Mouse (Mus musculus) C2C12 (cell line): ENCODE results near the gene Epha3. TPM values are rescaled to one million over a fixed set of nuclear protein-coding genes. Genes with fewer than 3 reads are reported as not detected.

Experiments used
- H3K27me3 ChIP-seq: one replicate; pipeline ENCODE4 v1.6.1; 2011; ENCODE audit not compliant: control insufficient read depth, insufficient read depth, insufficient read length
- H3K36me3 ChIP-seq: one replicate; pipeline ENCODE4 v1.6.1; 2011; ENCODE audit not compliant: control insufficient read depth, insufficient read depth
- H3K4me3 ChIP-seq: one replicate; pipeline ENCODE4 v1.5.1; 2011; ENCODE audit warnings: mild to moderate bottlenecking, control low read depth; ENCODE audit not compliant: poor library complexity, insufficient read depth, severe bottlenecking
- H3K79me2 ChIP-seq: one replicate; pipeline ENCODE4 v1.6.1; 2011; ENCODE audit not compliant: control insufficient read depth, insufficient read depth
- H3K79me3 ChIP-seq: one replicate; pipeline ENCODE4 v1.6.1; 2011; ENCODE audit warnings: low read depth, control low read depth
- H3ac ChIP-seq: one replicate; pipeline ENCODE3; 2011; ENCODE audit warnings: low read depth; ENCODE audit not compliant: control insufficient read depth, insufficient read length
- CEBPB ChIP-seq: IDR thresholded peaks from one replicate; pipeline ENCODE4 v1.6.1; 2011; ENCODE audit warnings: low read depth, mild to moderate bottlenecking, control low read depth, moderate library complexity
- CTCF ChIP-seq: IDR thresholded peaks from one replicate; pipeline ENCODE4 v1.5.1; 2011; ENCODE audit not compliant: control insufficient read depth, insufficient read depth, insufficient read length
- FOSL1 ChIP-seq: IDR thresholded peaks from one replicate; pipeline ENCODE4 v1.8.0; 2011; ENCODE audit warnings: mild to moderate bottlenecking, low read length; ENCODE audit not compliant: poor library complexity, insufficient read depth, severe bottlenecking
- MAX ChIP-seq: IDR thresholded peaks from one replicate; pipeline ENCODE4 v1.6.1; 2011; ENCODE audit warnings: mild to moderate bottlenecking, control low read depth
- MYOD1 ChIP-seq: IDR thresholded peaks from one replicate; pipeline ENCODE4 v1.6.1; 2011; ENCODE audit warnings: low read depth; ENCODE audit not compliant: control insufficient read depth, insufficient read length
- MYOG ChIP-seq: IDR thresholded peaks from one replicate; pipeline ENCODE4 v1.6.1; 2011; ENCODE audit not compliant: control insufficient read depth, insufficient read length; ENCODE audit errors: extremely low read depth
- USF1 ChIP-seq: IDR thresholded peaks from one replicate; pipeline ENCODE4 v1.6.1; 2011; ENCODE audit warnings: low read depth, mild to moderate bottlenecking, control low read depth, moderate library complexity
- polyA plus RNA-seq: library from polyadenylated mRNA; unstranded; fragments of >200 nt; fragmentation: generic; extraction: Trizol; gene quantifications from one replicate; pipeline ENCODE4 v1.2.1, GENCODE M21; 2012; ENCODE audit warnings: missing spikeins

The Epha3 gene
- polyA plus RNA-seq, 1 experiment, result 0.26 TPM

DNA sequence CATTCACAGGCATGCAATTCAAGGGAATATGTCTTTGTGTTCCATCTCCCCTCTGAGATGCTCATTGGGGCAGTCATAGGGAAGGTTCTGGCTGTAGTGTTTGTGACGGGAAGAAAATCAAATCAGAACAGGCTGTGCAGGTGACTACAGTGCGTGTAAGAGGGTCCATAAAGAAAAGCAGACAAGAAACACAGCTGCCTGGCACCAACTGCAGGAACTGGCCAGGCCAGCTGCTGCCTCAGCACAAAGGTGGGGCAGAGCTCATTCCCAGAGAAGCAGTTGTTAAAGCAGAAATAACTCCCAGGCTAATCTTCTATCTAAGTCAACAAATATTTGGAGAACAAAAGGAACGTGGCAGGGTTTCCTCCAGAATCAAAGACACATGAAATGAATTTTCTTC lies 222.4 kb downstream of the Epha3 start:
- H3K36me3 ChIP-seq, result no peaks in the 10 kb centered on the region
- H3K79me2 ChIP-seq, result no peaks in the 10 kb centered on the region
- H3K27me3 ChIP-seq, result no peaks in the 10 kb centered on the region
- TF ChIP-seq MAX, result no peak
- TF ChIP-seq CTCF, result no peak
- TF ChIP-seq MYOD1, result no peak
- no peak for TF ChIP-seq MYOG
- no peak for TF ChIP-seq USF1
- no peak for TF ChIP-seq FOSL1
- TF ChIP-seq CEBPB, result no peak
- H3K79me3 ChIP-seq, result no peaks in the 10 kb centered on the region
- H3ac ChIP-seq, result no peak overlapping the region
- H3K4me3 ChIP-seq, result no peak overlapping the region

DNA sequence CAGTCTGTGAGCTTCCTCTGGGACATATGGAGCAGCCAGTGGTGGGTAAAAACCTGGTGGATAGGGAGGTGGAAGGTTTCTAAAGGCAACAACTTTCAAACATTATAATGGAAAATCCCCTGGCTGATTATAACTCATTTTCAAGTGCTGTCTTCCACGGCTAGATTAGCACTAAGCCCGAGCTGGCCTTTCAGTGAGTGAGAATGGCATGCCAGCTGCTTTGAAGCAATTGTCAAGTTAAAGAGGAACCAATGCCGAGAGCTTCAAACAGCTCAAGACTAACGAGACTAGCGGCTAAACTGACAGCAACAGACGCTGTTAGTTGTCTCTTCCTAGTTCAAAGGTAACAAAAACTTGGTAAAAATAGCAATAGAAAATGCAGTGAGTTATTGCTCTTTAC lies 225.3 kb downstream of the Epha3 start:
- H3K79me2 ChIP-seq, result no peaks in the 10 kb centered on the region
- H3ac ChIP-seq, result no peak overlapping the region
- H3K36me3 ChIP-seq, result no peaks in the 10 kb centered on the region
- TF ChIP-seq CEBPB, result no peak
- no peak for TF ChIP-seq CTCF
- TF ChIP-seq USF1, result no peak
- no peak for TF ChIP-seq MAX
- no peak for TF ChIP-seq MYOG
- TF ChIP-seq MYOD1, result no peak
- no peak for TF ChIP-seq FOSL1
- no peaks in the 10 kb centered on the region for H3K79me3 ChIP-seq
- H3K4me3 ChIP-seq, result no peak overlapping the region
- H3K27me3 ChIP-seq, result no peaks in the 10 kb centered on the region

DNA sequence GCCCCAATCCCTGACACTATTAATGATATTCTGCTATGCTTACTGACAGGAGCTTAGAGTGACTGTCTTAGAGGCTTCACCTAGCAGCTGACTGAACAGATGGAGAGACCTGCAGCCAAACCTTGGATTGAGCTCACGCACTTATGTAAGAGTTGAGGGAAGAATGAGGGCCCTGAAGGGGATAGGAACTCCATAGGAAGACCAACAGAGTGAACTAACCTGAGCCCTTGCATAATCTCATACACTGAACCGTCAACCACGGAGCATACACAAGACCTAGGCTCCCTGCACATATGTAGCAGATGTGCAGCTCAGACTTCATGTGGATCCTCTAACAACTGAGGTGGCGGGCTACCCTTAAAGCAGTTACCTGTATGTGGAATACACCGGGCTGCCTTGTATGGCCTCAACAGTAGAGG lies 230.2 kb downstream of the Epha3 start:
- H3K27me3 ChIP-seq, result no peaks in the 10 kb centered on the region
- no peak for TF ChIP-seq MAX
- TF ChIP-seq CEBPB, result no peak
- TF ChIP-seq CTCF, result no peak
- no peak for TF ChIP-seq FOSL1
- TF ChIP-seq MYOD1, result no peak
- TF ChIP-seq USF1, result no peak
- TF ChIP-seq MYOG, result no peak
- H3K36me3 ChIP-seq, result no peaks in the 10 kb centered on the region
- H3ac ChIP-seq, result no peak overlapping the region
- no peaks in the 10 kb centered on the region for H3K79me3 ChIP-seq
- no peaks in the 10 kb centered on the region for H3K79me2 ChIP-seq
- H3K4me3 ChIP-seq, result no peak overlapping the region

DNA sequence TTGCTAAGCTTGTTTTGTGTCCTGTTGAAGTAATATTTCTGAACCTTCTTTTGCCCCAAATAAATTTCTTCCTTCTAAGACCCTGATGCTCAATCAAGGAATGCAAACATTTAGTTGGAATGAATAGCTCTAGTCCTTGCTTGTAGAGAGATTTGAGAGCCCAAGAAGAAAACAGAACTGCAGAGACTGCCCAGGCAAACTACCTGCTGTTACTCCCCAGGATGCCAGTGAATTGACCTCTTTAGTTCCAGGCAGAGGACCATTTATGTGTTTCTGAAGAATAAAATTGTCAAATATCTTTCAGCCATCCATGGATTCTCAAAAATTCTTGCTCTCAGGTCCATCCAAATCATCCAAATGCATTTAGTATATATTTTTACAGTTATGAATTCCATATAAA lies 238.7 kb downstream of the Epha3 start:
- TF ChIP-seq USF1, result no peak
- no peak for TF ChIP-seq MYOG
- no peak for TF ChIP-seq FOSL1
- Histone ChIP-seq H3K36me3 (no peaks in the 10 kb centered on the region), H3K79me3 (no peaks in the 10 kb centered on the region), H3K27me3 (no peaks in the 10 kb centered on the region), H3K4me3 (no peak overlapping the region), H3K79me2 (no peaks in the 10 kb centered on the region), H3ac (no peak overlapping the region)

DNA sequence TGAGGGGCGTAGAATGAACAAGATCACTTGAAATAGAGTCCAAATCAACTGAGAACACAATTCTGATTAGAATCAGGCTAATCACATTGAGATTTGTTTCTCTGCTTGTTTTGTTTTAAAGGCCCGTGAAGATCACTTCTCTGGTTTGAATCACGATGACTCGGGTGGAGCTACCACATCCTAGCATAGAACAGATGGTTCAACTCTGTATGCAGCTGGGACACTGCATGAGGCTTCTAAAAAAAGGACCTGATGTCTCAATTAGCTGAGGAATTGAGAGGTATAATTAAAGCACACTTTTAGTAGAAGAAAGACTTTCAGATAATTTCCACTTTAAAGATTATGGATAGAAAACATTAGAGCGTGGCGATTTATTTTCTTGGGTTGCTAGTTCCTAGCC lies 242.1 kb downstream of the Epha3 start:
- no peaks in the 10 kb centered on the region for H3K27me3 ChIP-seq
- no peaks in the 10 kb centered on the region for H3K79me3 ChIP-seq
- no peaks in the 10 kb centered on the region for H3K36me3 ChIP-seq
- H3ac ChIP-seq, result no peak overlapping the region
- no peaks in the 10 kb centered on the region for H3K79me2 ChIP-seq
- no peak overlapping the region for H3K4me3 ChIP-seq
- TF ChIP-seq CEBPB (no peak), MAX (no peak), MYOD1 (no peak), CTCF (no peak), MYOG (no peak), USF1 (no peak), FOSL1 (no peak)

DNA sequence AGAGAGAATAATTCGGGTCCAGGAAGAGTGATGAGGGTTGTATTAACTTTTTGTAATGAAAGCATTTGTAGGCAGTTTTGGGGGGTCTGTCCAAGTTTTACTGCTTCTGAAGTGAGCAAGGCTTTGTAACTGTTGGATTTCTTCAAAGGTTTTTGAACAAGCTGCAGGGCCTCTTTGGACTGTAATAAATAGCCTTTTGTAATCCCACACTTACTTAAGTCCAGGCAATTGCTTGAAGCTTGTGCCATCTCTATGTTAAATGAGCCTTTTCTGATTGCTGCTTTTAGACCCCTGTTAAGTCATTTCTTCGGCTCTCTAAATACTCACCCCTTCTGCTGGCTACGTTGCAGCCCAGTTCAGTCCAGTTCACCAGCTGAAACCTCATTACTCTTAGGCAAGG lies 248.6 kb downstream of the Epha3 start:
- H3ac ChIP-seq, result no peak overlapping the region
- TF ChIP-seq FOSL1 (no peak), CTCF (no peak), MYOD1 (no peak), USF1 (no peak), CEBPB (no peak), MYOG (no peak)
- H3K79me3 ChIP-seq, result no peaks in the 10 kb centered on the region
- H3K4me3 ChIP-seq, result no peak overlapping the region
- H3K79me2 ChIP-seq, result no peaks in the 10 kb centered on the region
- H3K27me3 ChIP-seq, result no peaks in the 10 kb centered on the region
- H3K36me3 ChIP-seq, result no peaks in the 10 kb centered on the region
